Comparison of ENCODE assay signal across 8 mouse cellular contexts in the genomic region with DNA sequence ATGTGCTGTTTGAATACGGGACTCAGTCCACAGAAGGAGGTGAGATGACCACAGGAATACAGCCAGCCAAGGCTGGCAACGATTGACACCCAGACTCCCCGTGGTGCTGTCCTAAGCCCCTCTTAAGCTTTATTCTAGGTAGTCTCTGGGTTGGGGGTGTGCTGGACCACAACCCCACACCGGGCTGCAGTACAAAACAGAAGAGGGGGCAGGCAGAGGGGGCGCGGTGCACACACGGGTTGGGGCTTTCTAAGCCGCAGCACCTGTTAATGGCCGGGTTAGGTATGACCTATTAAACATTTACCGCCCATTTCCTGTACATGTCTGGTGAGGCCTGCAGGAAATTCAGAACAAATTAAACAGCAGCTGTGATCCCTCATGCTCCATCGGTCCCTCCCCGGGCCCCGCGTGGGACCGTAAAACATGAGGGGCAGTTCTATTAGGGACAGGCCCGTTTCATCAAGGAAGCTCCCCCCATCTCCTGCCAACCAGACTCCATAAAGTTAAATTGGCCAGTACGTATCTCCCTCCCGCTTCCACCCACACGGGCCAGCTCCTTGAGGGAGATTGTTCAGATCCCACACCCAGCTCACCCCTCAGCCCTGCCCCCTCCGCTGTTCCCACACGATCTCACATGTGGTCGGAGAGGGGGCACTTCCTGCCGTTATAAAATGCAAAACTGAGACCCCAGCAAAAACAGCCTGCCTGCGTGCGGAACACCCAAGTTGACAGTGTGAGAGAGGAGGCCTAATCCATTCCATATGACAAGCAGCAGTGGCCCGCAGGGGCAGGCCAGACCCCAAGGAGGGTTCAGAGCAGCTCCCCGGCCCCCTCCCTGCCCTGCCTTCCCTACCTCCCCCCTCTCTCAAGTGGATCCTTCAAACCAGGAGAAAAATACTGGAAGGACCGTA.
A peak's percentile ranks its signal among the peaks of the same experiment; 100 is the strongest.
DNase-seq lines count a peak whose midpoint lies in the region; ATAC-seq and TF ChIP-seq lines count a peak whose summit lies in the region.

No protein-coding gene starts in this region.

- intact Hi-C loops in gastrocnemius, adult 2 months (cut with DNase I), result no loop called here
- intact Hi-C loops in gastrocnemius, postnatal 36 days (cut with DNase I), result no loop called here

- peak; percentile 32; the same call in 1 of the 2 replicates for ATAC-seq in forebrain, embryonic 14.5 days
- no peak for ATAC-seq in midbrain, embryonic 16.5 days

- no peak overlapping the region for H3K27ac ChIP-seq in gastrocnemius, adult 2 months
- no peak overlapping the region for H3K27ac ChIP-seq in forebrain, embryonic 14.5 days (ENCODE audit: low read depth, low read length)
- no peak overlapping the region for H3K27ac ChIP-seq in midbrain, embryonic 16.5 days (ENCODE audit: low read length)

- H3K9me3 ChIP-seq in forebrain, embryonic 14.5 days (replicated peaks; ENCODE audit: control insufficient read depth, low read length), result no peaks in the 10 kb centered on the region
- H3K9me3 ChIP-seq in midbrain, embryonic 16.5 days (replicated peaks; ENCODE audit: control insufficient read depth, low read length, poor library complexity, severe bottlenecking), result no peaks in the 10 kb centered on the region

- no peaks in the 10 kb centered on the region for H3K27me3 ChIP-seq in forebrain, embryonic 14.5 days (replicated peaks; ENCODE audit: control insufficient read depth, insufficient read depth, low read length)
- H3K27me3 ChIP-seq in midbrain, embryonic 16.5 days (ENCODE audit: control insufficient read depth, insufficient read depth, low read depth, low read length), result no peaks in the 10 kb centered on the region

- no peaks in the 10 kb centered on the region for H3K36me3 ChIP-seq in forebrain, embryonic 14.5 days (ENCODE audit: control insufficient read depth, insufficient read depth, low read length)
- no peaks in the 10 kb centered on the region for H3K36me3 ChIP-seq in midbrain, embryonic 16.5 days (ENCODE audit: control insufficient read depth, insufficient read depth, low read length)

- peak overlapping the region; percentile 37 for H3K4me2 ChIP-seq in forebrain, embryonic 14.5 days (ENCODE audit: low read length)
- H3K4me2 ChIP-seq in midbrain, embryonic 16.5 days (ENCODE audit: low read length), result peak overlapping the region; percentile 21

- WGBS in forebrain, embryonic 14.5 days, result 29% methylated on average over 28 of the region's 28 CpGs
- WGBS in midbrain, embryonic 16.5 days, result 29% methylated on average over 28 of the region's 28 CpGs

- no peak for DNase-seq in gastrocnemius, adult 2 months
- no peak for DNase-seq in gastrocnemius, postnatal 4 days (ENCODE audit: low spot score in 2 of 2)
- no peak for DNase-seq in forebrain, embryonic 14.5 days (ENCODE audit: low spot score)
- DNase-seq in kidney, adult 9 months, result peak; percentile 36
- DNase-seq in right cerebral cortex, adult 18-20 months, result no peak
- no peak for DNase-seq in gastrocnemius, postnatal 36 days
- no peak for DNase-seq in frontal cortex, adult 2 months (ENCODE audit: extremely low spot score in 1 of 2, low spot score in 1 of 2)

- TF ChIP-seq CTCF in gastrocnemius, adult 2 months (IDR thresholded peaks at IDR 0.05), result no peak

- H3K4me3 ChIP-seq in gastrocnemius, adult 2 months, result peak overlapping the region; percentile 64
- H3K4me3 ChIP-seq in forebrain, embryonic 14.5 days (ENCODE audit: low read depth, low read length), result no peak overlapping the region
- H3K4me3 ChIP-seq in midbrain, embryonic 16.5 days (ENCODE audit: low read depth, low read length), result no peak overlapping the region

- peak overlapping the region; percentile 38; the same call in 1 of the 2 replicates for H3K9ac ChIP-seq in forebrain, embryonic 14.5 days (ENCODE audit: low read length)
- H3K9ac ChIP-seq in midbrain, embryonic 16.5 days (ENCODE audit: low read depth, low read length), result no peak overlapping the region

- peaks cover 11% of the 10 kb centered on the region for H3K4me1 ChIP-seq in forebrain, embryonic 14.5 days (ENCODE audit: control insufficient read depth, insufficient read depth, low read length)
- H3K4me1 ChIP-seq in midbrain, embryonic 16.5 days (ENCODE audit: control insufficient read depth, insufficient read depth, low read length), result peaks cover 23% of the 10 kb centered on the region
